Mouse (Mus musculus) liver, embryonic 16.5 days (tissue): Measurements from ENCODE around the gene Cx3cr1. TPM values are rescaled to one million over a fixed set of nuclear protein-coding genes. Genes with fewer than 3 reads are reported as not detected.

Source experiments
- ATAC-seq: fragments of 200-750 bp; cut with Nextera tagmentation; 2 replicates; pipeline ENCODE4 v1.8.0; 2017; ENCODE audit warnings: low read depth, mild to moderate bottlenecking, moderate number of reproducible peaks, moderate library complexity
- H3K27ac ChIP-seq: fragments of 300-500 bp; sonication (generic); 2 replicates; pipeline ENCODE4 v1.5.1; 2014; ENCODE audit warnings: mild to moderate bottlenecking, low read length
- H3K27me3 ChIP-seq: fragments of 300-500 bp; sonication (generic); 2 replicates; pipeline ENCODE4 v1.6.1; 2014; ENCODE audit warnings: low read depth, low read length, mixed read lengths; ENCODE audit not compliant: control insufficient read depth, insufficient read depth
- H3K36me3 ChIP-seq: fragments of 300-500 bp; sonication (generic); 2 replicates; pipeline ENCODE4 v1.6.1; 2014; ENCODE audit warnings: mild to moderate bottlenecking; ENCODE audit not compliant: control insufficient read depth, insufficient read depth
- H3K4me1 ChIP-seq: fragments of 300-500 bp; sonication (generic); 2 replicates; pipeline ENCODE4 v1.6.1; 2014; ENCODE audit warnings: low read depth, low read length, mixed read lengths; ENCODE audit not compliant: control insufficient read depth
- H3K4me2 ChIP-seq: fragments of 300-500 bp; sonication (generic); 2 replicates; pipeline ENCODE4 v1.6.1; 2014; ENCODE audit warnings: low read depth, low read length, mixed read lengths
- H3K4me3 ChIP-seq: fragments of 300-500 bp; sonication (generic); 2 replicates; pipeline ENCODE4 v1.5.1; 2014; ENCODE audit warnings: low read depth, mild to moderate bottlenecking, low read length
- H3K9ac ChIP-seq: fragments of 300-500 bp; sonication (generic); 2 replicates; pipeline ENCODE4 v1.6.1; 2014; ENCODE audit warnings: low read depth, low read length
- H3K9me3 ChIP-seq: fragments of 300-500 bp; sonication (generic); replicated peaks from 2 replicates; pipeline ENCODE4 v1.6.1; 2016; ENCODE audit warnings: low read length; ENCODE audit not compliant: control insufficient read depth
- WGBS: fragments of 180-500 bp; shearing (Covaris S2); extraction: QIAGEN DNeasy Blood & Tissue Kit; methylation state at CpG from one replicate; pipeline ENCODE4 v1.1.7; 2014; ENCODE audit not compliant: insufficient replicate concordance; 5-methylcytosine and 5-hydroxymethylcytosine counted together
- polyA plus RNA-seq: library from polyadenylated mRNA; unstranded; fragments of >200 nt; fragmentation: Nextera tagmentation; extraction: Ambion mirVana; gene quantifications from 2 replicates; pipeline ENCODE4 v1.2.1, GENCODE M21; 2015

Gene Cx3cr1
- polyA plus RNA-seq, 1 experiment from 2014 or later: 3.2 TPM

GRCm38 (mm10) chr9:119973869-119974520, 95.7 kb downstream of the Cx3cr1 start:
- H3K4me2 ChIP-seq: no peak overlapping the region
- H3K9ac ChIP-seq: no peak overlapping the region
- WGBS: 84% methylated on average over 27 of the region's 27 CpGs
- H3K27ac ChIP-seq: no peak overlapping the region
- peaks cover 17% of the 10 kb centered on the region for H3K4me1 ChIP-seq
- no peaks in the 10 kb centered on the region for H3K27me3 ChIP-seq
- no peak overlapping the region for H3K4me3 ChIP-seq
- peaks cover 15% of the 10 kb centered on the region for H3K36me3 ChIP-seq
- H3K9me3 ChIP-seq: no peaks in the 10 kb centered on the region
- ATAC-seq: no peak

GRCm38 (mm10) chr9:119973281-119973680, 96.4 kb downstream of the Cx3cr1 start:
- 71% methylated on average over 23 of the region's 23 CpGs for WGBS

GRCm38 (mm10) chr9:119972582-119972981, 97.1 kb downstream of the Cx3cr1 start:
- WGBS: 82% methylated on average over 12 of the region's 12 CpGs
- ATAC-seq: no peak
- Histone ChIP-seq H3K4me1 (peaks cover 5% of the 10 kb centered on the region), H3K27me3 (no peaks in the 10 kb centered on the region), H3K36me3 (peaks cover 15% of the 10 kb centered on the region), H3K9ac (no peak overlapping the region), H3K4me3 (no peak overlapping the region), H3K4me2 (no peak overlapping the region), H3K9me3 (no peaks in the 10 kb centered on the region), H3K27ac (no peak overlapping the region)

More at GRCm38 (mm10) chr9:119973281-119973680, 96.4 kb downstream of the Cx3cr1 start:
- Histone ChIP-seq H3K4me3 (no peak overlapping the region), H3K4me1 (peaks cover 12% of the 10 kb centered on the region), H3K27me3 (no peaks in the 10 kb centered on the region), H3K4me2 (no peak overlapping the region), H3K9me3 (no peaks in the 10 kb centered on the region), H3K36me3 (peaks cover 15% of the 10 kb centered on the region), H3K9ac (no peak overlapping the region), H3K27ac (no peak overlapping the region)
- no peak for ATAC-seq

- Histone ChIP-seq H3K4me1 (peaks cover 1% of the 10 kb centered on the region), H3K27ac (no peak overlapping the region)
- ATAC-seq: no peak
These were observed 97.5 kb downstream of the Cx3cr1 start for GRCm38 (mm10) chr9:119972166-119972565.

GRCm38 (mm10) chr9:119970763-119971656, 98.7 kb downstream of the Cx3cr1 start:
- ATAC-seq: no peak
- no peaks in the 10 kb centered on the region; the same call in 1 of the 2 replicates for H3K4me1 ChIP-seq
- no peak overlapping the region for H3K4me3 ChIP-seq
- no peak overlapping the region for H3K4me2 ChIP-seq
- H3K27me3 ChIP-seq: no peaks in the 10 kb centered on the region
- H3K9me3 ChIP-seq: no peaks in the 10 kb centered on the region
- no peak overlapping the region for H3K9ac ChIP-seq
- H3K36me3 ChIP-seq: peaks cover 15% of the 10 kb centered on the region
- H3K27ac ChIP-seq: no peak overlapping the region
- 71% methylated on average over 7 of the region's 7 CpGs for WGBS

More at GRCm38 (mm10) chr9:119972166-119972565, 97.5 kb downstream of the Cx3cr1 start:
- Histone ChIP-seq H3K4me2 (no peak overlapping the region), H3K9me3 (no peaks in the 10 kb centered on the region), H3K4me3 (no peak overlapping the region), H3K27me3 (no peaks in the 10 kb centered on the region), H3K36me3 (peaks cover 15% of the 10 kb centered on the region), H3K9ac (no peak overlapping the region)
- 77% methylated on average over 10 of the region's 10 CpGs for WGBS

- no peaks in the 10 kb centered on the region; the same call in 1 of the 2 replicates for H3K4me1 ChIP-seq
- peak; percentile 44 for ATAC-seq
- H3K9me3 ChIP-seq: no peaks in the 10 kb centered on the region
- H3K4me2 ChIP-seq: no peak overlapping the region
- no peak overlapping the region for H3K27ac ChIP-seq
- H3K4me3 ChIP-seq: no peak overlapping the region
- no peak overlapping the region for H3K9ac ChIP-seq
- 46% methylated on average over 6 of the region's 6 CpGs for WGBS
- no peaks in the 10 kb centered on the region for H3K27me3 ChIP-seq
- H3K36me3 ChIP-seq: peaks cover 15% of the 10 kb centered on the region
These were observed 99.5 kb downstream of the Cx3cr1 start for GRCm38 (mm10) chr9:119970221-119970620.

GRCm38 (mm10) chr9:119969811-119970210, 99.9 kb downstream of the Cx3cr1 start:
- Histone ChIP-seq H3K27me3 (no peaks in the 10 kb centered on the region), H3K36me3 (peaks cover 15% of the 10 kb centered on the region), H3K9ac (no peak overlapping the region), H3K4me1 (no peaks in the 10 kb centered on the region; the same call in 1 of the 2 replicates), H3K4me2 (no peak overlapping the region), H3K9me3 (no peaks in the 10 kb centered on the region), H3K4me3 (no peak overlapping the region), H3K27ac (no peak overlapping the region)
- ATAC-seq: peak; percentile 56
- WGBS: 63% methylated on average over 7 of the region's 7 CpGs

GRCm38 (mm10) chr9:119966221-119966910, 103.3 kb downstream of the Cx3cr1 start:
- Histone ChIP-seq H3K9me3 (no peaks in the 10 kb centered on the region), H3K4me3 (no peak overlapping the region), H3K4me2 (no peak overlapping the region), H3K36me3 (no peaks in the 10 kb centered on the region), H3K9ac (no peak overlapping the region), H3K27me3 (no peaks in the 10 kb centered on the region), H3K4me1 (no peaks in the 10 kb centered on the region; the same call in none of the 2 replicates), H3K27ac (no peak overlapping the region)
- WGBS: 77% methylated on average over 26 of the region's 26 CpGs
- no peak for ATAC-seq
